Mouse (Mus musculus) hindlimb bud, embryonic 11.5 days (tissue): ENCODE data around the gene Emsy.

Experiments used
- DNase-seq: peaks from one replicate; pipeline ENCODE4 v3.0.0-alpha.2; 2012; ENCODE audit warnings: low read depth, low spot score; ENCODE audit errors: extremely low spot score

The Emsy gene

GRCm38 (mm10) chr7:98656531-98657221 lies at the start of gene Emsy:
Emsy (minus strand) TSS chr7:98656783.
- peak; percentile 95 for DNase-seq

- DNase-seq, result no peak
Observed at GRCm38 (mm10) chr7:98704276-98704675, 47.7 kb upstream of the Emsy start.

DNA sequence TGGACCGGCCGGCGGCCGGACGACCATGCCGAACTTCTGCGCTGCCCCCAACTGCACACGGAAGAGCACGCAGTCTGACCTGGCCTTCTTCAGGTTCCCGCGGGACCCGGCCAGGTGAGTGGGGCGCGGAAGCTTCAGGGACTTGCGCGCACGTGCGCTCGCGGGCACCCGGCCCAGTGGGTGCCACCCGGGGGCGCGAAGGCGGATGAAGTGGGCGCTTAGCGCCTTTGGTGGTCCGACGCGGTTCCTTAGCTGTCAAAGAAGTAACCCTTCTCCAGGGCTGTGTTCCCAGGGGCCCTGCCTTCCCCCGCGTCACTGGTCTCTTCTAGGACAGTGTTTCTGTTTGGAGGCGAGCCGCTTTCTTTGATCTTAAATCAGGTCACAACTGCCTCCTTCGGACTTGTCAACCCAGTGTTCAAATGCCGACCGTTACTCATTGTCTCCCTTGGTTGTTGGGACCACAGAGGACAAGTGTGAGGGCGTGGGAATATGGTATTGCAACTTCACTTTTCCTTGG lies 46.8 kb upstream of the Emsy start:
- no peak for DNase-seq

DNA sequence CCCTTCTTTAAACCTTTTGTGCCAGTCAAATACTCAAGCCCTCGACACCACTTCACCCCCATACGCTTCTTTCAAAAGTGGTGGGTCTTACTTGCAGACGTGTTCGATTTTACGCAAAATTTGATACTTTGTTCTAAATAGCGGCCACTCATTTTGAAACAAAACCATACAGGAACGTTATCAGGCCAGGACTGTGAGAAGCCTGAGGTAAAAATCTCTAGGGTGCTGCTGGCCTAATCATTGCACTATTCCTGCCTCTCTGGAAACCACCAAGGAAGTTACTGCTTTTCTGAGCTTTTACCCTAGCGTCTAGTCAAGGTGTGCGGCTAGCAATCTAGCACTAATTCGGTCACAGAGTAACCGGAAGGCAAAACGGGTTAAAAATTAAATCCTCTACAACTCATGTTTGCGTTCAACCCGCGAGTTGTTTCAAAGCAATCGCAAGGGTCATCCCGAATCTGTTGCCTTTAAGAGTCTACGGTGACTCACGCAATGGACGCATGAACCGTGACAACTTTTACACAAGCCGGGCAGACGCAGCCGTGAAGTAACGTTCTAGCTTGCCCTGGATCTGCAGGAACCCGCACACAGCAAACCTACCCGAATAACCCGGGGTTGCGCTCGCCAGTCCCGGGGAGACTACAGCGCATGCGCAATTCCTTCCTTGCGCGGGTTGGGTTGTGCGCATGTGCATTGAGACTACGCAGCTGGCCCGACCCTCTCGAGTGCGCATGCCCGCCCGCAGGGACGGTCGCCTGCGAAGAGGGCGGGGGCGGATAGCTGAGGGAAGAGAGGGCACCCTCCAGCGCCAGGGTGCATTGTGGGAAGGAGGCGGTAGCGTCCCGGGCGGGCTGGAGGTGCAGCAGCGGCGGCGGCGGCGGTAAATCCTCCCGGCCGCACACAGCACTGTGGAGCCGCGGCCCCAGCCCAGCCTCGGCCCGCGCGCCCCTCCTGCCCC lies 46.0 kb upstream of the Emsy start, which contains the start of gene Thap12:
Gene Thap12 (plus strand): TSS at position 821 of the 958 bp plus-strand sequence.
- DNase-seq, result peak; percentile 94

- no peak for DNase-seq
Observed at GRCm38 (mm10) chr7:98701771-98702170, 45.2 kb upstream of the Emsy start.

DNA sequence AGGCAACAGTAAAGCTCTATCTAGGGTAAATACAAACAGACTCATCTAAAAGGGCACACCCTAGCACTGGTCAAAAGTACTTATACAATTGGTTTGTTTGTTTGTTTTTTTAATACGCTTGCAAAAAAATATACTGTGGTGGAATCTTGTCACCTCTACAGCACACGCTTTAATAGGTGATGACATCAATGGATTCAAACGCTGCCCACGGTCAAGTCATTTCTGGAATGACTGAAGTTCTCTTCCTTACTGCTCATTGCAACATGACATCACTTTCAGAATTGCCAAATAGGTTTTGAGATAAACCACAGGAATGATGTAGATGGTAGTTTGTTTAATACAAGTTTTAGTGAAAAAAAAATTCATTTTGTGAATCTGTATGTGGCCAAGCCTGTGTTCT lies 42.0 kb upstream of the Emsy start:
- DNase-seq, result no peak

DNA sequence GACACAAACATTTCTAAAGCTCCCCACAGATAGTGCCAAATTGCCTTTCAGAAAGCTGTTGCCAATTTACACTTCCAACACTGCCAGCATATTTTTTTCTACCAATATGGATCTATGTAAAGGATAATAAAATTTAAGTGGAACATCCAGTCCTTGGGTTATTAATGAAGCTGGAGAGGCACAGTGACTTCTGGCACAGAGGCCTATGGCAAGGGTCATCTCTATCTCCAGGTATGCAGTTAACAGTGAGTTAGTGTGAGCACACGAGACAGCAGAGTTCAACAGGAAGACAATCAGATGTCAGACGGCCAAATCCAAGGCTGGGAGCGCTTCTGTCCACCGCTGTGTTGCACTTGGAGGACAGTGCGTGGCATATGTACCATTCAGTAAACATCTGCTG lies 41.5 kb upstream of the Emsy start:
- DNase-seq, result no peak

DNA sequence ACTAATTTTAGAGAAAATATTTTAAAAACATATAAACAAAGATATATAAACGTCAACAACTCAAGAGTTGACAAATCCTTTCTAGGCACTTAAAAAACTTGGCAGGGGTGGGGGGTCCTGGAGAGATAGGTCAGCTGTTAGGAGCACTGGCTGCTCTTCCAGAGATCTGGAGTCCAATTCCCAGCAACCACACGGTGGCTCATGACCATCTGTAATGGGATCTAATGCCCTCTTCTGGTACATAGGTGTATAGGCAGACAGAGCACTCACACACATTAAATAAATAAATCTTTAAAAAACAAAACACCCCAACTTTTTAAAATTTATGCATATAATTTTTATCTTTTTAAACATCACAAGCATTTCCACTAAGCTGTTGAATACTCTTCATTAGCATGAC lies 40.9 kb upstream of the Emsy start:
- DNase-seq, result no peak

GRCm38 (mm10) chr7:98694046-98694445 lies 37.5 kb upstream of the Emsy start:
- no peak for DNase-seq

GRCm38 (mm10) chr7:98692761-98693546 lies 36.4 kb upstream of the Emsy start:
- no peak for DNase-seq

DNA sequence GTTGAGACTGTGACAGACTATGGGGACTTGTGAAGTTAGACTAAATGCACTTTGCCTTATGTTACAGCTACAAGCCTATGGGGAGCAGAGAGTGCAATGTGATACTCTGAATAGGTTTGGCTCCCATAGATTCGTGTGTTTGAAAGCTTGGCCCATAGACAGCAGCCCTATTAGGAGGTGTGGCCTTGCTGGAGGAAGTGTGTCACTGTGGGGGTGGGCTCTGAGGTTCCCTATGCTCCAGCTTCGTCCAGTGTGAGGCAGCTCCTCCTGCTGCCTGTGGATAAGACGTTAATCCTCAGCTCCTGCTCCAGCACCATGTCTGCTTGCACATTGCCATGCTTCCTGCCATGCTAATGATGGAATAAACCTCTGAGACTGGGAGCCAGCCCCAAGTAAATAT lies 34.2 kb upstream of the Emsy start:
- DNase-seq, result no peak

DNA sequence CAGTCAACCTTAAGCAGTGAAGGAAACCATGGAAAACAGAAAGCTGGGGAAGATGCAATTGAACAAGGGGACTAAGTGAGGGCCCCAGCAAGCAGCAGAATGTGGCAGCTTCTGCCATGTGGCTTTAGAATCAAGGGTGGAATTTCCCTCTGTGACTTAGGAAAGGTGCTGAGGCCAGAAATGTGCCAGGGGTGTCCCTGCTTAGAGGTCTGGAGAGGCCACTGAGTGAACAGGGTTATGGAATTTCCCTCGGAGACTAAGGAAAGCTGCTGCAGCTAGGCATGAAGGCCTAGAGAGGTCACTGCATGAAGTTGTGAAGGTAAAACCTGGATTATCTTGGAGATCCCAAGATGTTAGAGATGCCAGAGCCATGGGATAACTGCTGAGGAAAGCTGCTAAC lies 33.5 kb upstream of the Emsy start:
- DNase-seq, result no peak

- DNase-seq, result no peak
Observed at GRCm38 (mm10) chr7:98685895-98686294, 29.3 kb upstream of the Emsy start.

- no peak for DNase-seq
Observed at GRCm38 (mm10) chr7:98682821-98683220, 26.2 kb upstream of the Emsy start.

GRCm38 (mm10) chr7:98680691-98681090 lies 24.1 kb upstream of the Emsy start:
- no peak for DNase-seq

DNA sequence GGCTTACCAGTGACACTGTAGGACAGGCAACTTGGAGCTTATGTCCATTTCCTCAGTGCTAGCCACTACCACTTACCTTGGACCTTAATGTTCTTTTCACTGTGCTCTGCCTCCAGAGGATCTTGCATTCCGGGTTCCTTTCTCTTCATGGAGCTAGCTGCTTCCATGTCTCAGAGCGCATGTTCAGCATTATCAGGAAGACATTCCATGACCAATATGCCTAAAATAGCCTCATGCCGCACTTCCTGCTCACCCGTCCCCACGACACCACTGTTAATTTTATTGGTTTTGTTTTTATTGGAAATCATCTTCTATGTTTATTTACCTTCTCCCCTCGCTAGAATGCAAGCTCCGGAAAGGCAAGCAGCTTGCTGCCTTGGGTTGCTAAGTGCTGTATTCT lies 21.9 kb upstream of the Emsy start:
- no peak for DNase-seq

- no peak for DNase-seq
Observed at GRCm38 (mm10) chr7:98677511-98677910, 20.9 kb upstream of the Emsy start.

- no peak for DNase-seq
Observed at GRCm38 (mm10) chr7:98674344-98674743, 17.8 kb upstream of the Emsy start.

DNA sequence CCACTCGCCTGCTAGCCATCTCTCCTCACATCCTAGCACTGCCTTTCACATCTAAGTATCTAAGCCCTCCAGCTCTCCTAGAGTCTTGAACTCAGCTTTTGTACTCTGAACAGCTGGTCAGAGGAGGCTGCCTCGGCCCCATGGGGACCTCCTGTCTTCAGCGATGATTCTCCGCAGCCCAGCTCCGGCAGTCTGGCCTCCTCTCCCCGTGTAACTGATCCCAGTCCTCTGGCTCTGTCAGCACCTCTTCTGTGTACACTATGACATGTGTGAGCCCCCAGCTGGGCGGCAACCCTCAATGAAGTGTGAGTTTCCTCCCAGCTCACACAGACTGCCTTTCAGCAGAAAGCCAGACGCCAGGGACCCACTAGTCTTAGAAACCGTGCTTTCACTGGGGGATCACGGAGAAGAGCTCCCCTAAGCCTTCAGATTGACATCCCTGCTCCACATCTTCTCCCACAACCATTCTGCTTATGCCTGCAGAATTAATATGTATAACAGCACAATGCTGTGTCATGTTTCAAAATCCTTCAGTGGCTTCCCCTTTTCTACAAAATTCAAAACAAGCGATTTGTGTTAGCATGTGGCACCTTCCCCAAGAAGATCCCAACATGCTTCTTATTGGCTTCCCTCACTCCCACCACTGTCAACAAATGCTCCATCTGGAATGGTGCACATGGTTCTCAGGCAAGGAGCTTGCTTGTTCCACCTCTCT lies 15.8 kb upstream of the Emsy start:
- DNase-seq, result no peak

DNA sequence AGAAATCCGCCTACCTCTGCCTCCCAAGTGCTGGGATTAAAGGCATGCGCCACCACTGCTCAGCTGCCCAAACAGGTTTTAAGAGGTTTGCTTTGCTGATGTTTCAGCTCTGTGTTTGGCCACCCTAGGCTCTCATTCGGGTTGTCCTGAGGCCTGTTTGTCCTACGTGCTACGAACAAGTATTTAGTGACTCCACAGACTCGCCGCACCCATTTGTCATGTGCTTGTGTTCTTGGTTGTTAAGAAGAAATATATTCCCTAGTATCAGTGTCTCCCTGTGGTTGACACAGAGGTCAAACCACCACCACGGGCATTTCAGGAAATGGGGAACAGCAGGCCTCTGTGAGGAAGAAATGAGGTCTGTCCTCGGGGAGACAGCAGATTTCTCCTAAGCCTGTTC lies 14.8 kb upstream of the Emsy start:
- no peak for DNase-seq
